Mouse (Mus musculus) neural tube, embryonic 11.5 days (tissue): ENCODE results near the gene Cd38. TPM values are rescaled to one million over a fixed set of nuclear protein-coding genes. Genes with fewer than 3 reads are reported as not detected.

Experiments
- ATAC-seq: fragments of 200-750 bp; cut with Nextera tagmentation; 2 replicates; pipeline ENCODE4 v1.8.0; 2017; ENCODE audit warnings: moderate number of reproducible peaks, mild to moderate bottlenecking, moderate TSS enrichment, moderate library complexity; ENCODE audit not compliant: insufficient read depth, low FRiP score, low TSS enrichment
- DNase-seq: peaks from one replicate; pipeline ENCODE4 v3.0.0-alpha.2; 2015; ENCODE audit warnings: low spot score
- H3K27ac ChIP-seq: fragments of 300-500 bp; sonication (generic); 2 replicates; pipeline ENCODE4 v1.5.1; 2014; ENCODE audit warnings: low read depth, mild to moderate bottlenecking, low read length
- H3K27me3 ChIP-seq: fragments of 300-500 bp; sonication (generic); 2 replicates; pipeline ENCODE4 v1.6.1; 2014; ENCODE audit warnings: mild to moderate bottlenecking, low read length, mixed read lengths; ENCODE audit not compliant: control insufficient read depth, insufficient read depth
- H3K36me3 ChIP-seq: fragments of 300-500 bp; sonication (generic); 2 replicates; pipeline ENCODE4 v1.6.1; 2014; ENCODE audit warnings: mild to moderate bottlenecking, low read length, moderate library complexity, mixed read lengths; ENCODE audit not compliant: control insufficient read depth, insufficient read depth
- H3K4me1 ChIP-seq: fragments of 300-500 bp; sonication (generic); 2 replicates; pipeline ENCODE4 v1.6.1; 2014; ENCODE audit warnings: low read length, mixed read lengths; ENCODE audit not compliant: control insufficient read depth, insufficient read depth
- H3K4me2 ChIP-seq: fragments of 300-500 bp; sonication (generic); 2 replicates; pipeline ENCODE4 v1.6.1; 2014; ENCODE audit warnings: low read depth, mild to moderate bottlenecking, moderate library complexity
- H3K4me3 ChIP-seq: fragments of 300-500 bp; sonication (generic); 2 replicates; pipeline ENCODE4 v1.5.1; 2014; ENCODE audit warnings: low read depth, low read length
- H3K9ac ChIP-seq: fragments of 300-500 bp; sonication (generic); 2 replicates; pipeline ENCODE4 v1.6.1; 2014; ENCODE audit warnings: mild to moderate bottlenecking, low read length
- H3K9me3 ChIP-seq: fragments of 300-500 bp; sonication (generic); 2 replicates; pipeline ENCODE4 v1.6.1; 2016; ENCODE audit warnings: low read length; ENCODE audit not compliant: control insufficient read depth
- WGBS: fragments of 180-500 bp; shearing (Covaris S2); extraction: QIAGEN DNeasy Blood & Tissue Kit; methylation state at CpG from one replicate; pipeline ENCODE4 v1.1.7; 2014; 5-methylcytosine and 5-hydroxymethylcytosine counted together
- polyA plus RNA-seq: library from polyadenylated mRNA; unstranded; fragments of >200 nt; fragmentation: Nextera tagmentation; extraction: Ambion mirVana; gene quantifications from 2 replicates; pipeline ENCODE4 v1.2.1, GENCODE M21; 2014

The Cd38 gene
- polyA plus RNA-seq, 1 experiment from 2014 or later = 9.9 TPM

- no peak overlapping the region for H3K9ac ChIP-seq
- DNase-seq = no peak
- WGBS = 58% methylated on average over 2 of the region's 2 CpGs
- H3K36me3 ChIP-seq = no peaks in the 10 kb centered on the region
- no peak overlapping the region for H3K27ac ChIP-seq
- H3K27me3 ChIP-seq = no peaks in the 10 kb centered on the region
- no peak overlapping the region for H3K4me3 ChIP-seq
- ATAC-seq = no peak
- H3K4me2 ChIP-seq = no peak overlapping the region
- H3K9me3 ChIP-seq = no peaks in the 10 kb centered on the region
- no peaks in the 10 kb centered on the region for H3K4me1 ChIP-seq
Measured at GRCm38 (mm10) chr5:43933269-43933668, 64.9 kb downstream of the Cd38 start.

- Histone ChIP-seq H3K4me3 (peak overlapping the region; percentile 21; the same call in 1 of the 2 replicates), H3K4me1 (no peaks in the 10 kb centered on the region; the same call in none of the 2 replicates), H3K9ac (0 out of 2 replicates have a peak overlapping the region, but pooled peaks have one; percentile 9), H3K36me3 (no peaks in the 10 kb centered on the region), H3K4me2 (peak overlapping the region; percentile 50), H3K9me3 (no peaks in the 10 kb centered on the region), H3K27ac (no peak overlapping the region), H3K27me3 (no peaks in the 10 kb centered on the region)
- DNase-seq (no peak), ATAC-seq (peak; percentile 41; the same call in 1 of the 2 replicates)
- 32% methylated on average over 9 of the region's 9 CpGs for WGBS
Measured at GRCm38 (mm10) chr5:43947330-43947977, 79.1 kb downstream of the Cd38 start.

- 2% methylated on average over 26 of the region's 27 CpGs for WGBS
- Histone ChIP-seq H3K27me3 (no peaks in the 10 kb centered on the region), H3K4me1 (no peaks in the 10 kb centered on the region; the same call in none of the 2 replicates), H3K4me2 (peak overlapping the region; percentile 50), H3K9ac (peak overlapping the region; percentile 9; the same call in 1 of the 2 replicates), H3K4me3 (peak overlapping the region; percentile 21), H3K9me3 (no peaks in the 10 kb centered on the region), H3K36me3 (no peaks in the 10 kb centered on the region), H3K27ac (no peak overlapping the region)
- ATAC-seq (peak; percentile 85), DNase-seq (peak; percentile 61)
Measured at GRCm38 (mm10) chr5:43948111-43948743, 79.9 kb downstream of the Cd38 start.

GRCm38 (mm10) chr5:43948748-43949275 lies 80.5 kb downstream of the Cd38 start:
- H3K9ac ChIP-seq = peak overlapping the region; percentile 41; the same call in 1 of the 2 replicates
- ATAC-seq (peak; percentile 58), DNase-seq (peak; percentile 37)
- no peaks in the 10 kb centered on the region for H3K36me3 ChIP-seq
- no peak overlapping the region for H3K27ac ChIP-seq
- H3K9me3 ChIP-seq = no peaks in the 10 kb centered on the region
- no peaks in the 10 kb centered on the region for H3K27me3 ChIP-seq
- no peaks in the 10 kb centered on the region; the same call in none of the 2 replicates for H3K4me1 ChIP-seq
- WGBS = 8% methylated on average over 8 of the region's 8 CpGs
- H3K4me2 ChIP-seq = peak overlapping the region; percentile 50
- no peak overlapping the region for H3K4me3 ChIP-seq

- Histone ChIP-seq H3K9me3 (no peaks in the 10 kb centered on the region), H3K4me1 (no peaks in the 10 kb centered on the region; the same call in 1 of the 2 replicates), H3K9ac (no peak overlapping the region), H3K27ac (no peak overlapping the region), H3K4me3 (no peak overlapping the region), H3K36me3 (no peaks in the 10 kb centered on the region), H3K4me2 (no peak overlapping the region), H3K27me3 (no peaks in the 10 kb centered on the region)
- no peak for ATAC-seq
- WGBS = 86% methylated on average over 1 of the region's 1 CpGs
- no peak for DNase-seq
Measured at GRCm38 (mm10) chr5:43953241-43953640, 84.9 kb downstream of the Cd38 start.

GRCm38 (mm10) chr5:43959884-43960440 lies 91.6 kb downstream of the Cd38 start:
- DNase-seq = no peak
- H3K9ac ChIP-seq = no peak overlapping the region
- H3K27ac ChIP-seq = no peak overlapping the region
- H3K36me3 ChIP-seq = no peaks in the 10 kb centered on the region
- H3K4me1 ChIP-seq = no peaks in the 10 kb centered on the region
- no peak for ATAC-seq
- no peak overlapping the region for H3K4me2 ChIP-seq
- no peak overlapping the region for H3K4me3 ChIP-seq
- H3K9me3 ChIP-seq = no peaks in the 10 kb centered on the region
- 85% methylated on average over 3 of the region's 3 CpGs for WGBS
- H3K27me3 ChIP-seq = no peaks in the 10 kb centered on the region

- no peak overlapping the region for H3K9ac ChIP-seq
- WGBS = 89% methylated on average over 3 of the region's 3 CpGs
- H3K27me3 ChIP-seq = no peaks in the 10 kb centered on the region
- H3K36me3 ChIP-seq = no peaks in the 10 kb centered on the region
- no peaks in the 10 kb centered on the region for H3K9me3 ChIP-seq
- no peak overlapping the region for H3K27ac ChIP-seq
- H3K4me3 ChIP-seq = no peak overlapping the region
- H3K4me2 ChIP-seq = no peak overlapping the region
- DNase-seq (no peak), ATAC-seq (no peak)
- no peaks in the 10 kb centered on the region for H3K4me1 ChIP-seq
Measured at GRCm38 (mm10) chr5:43961056-43961455, 92.7 kb downstream of the Cd38 start.
